In the genomic region with DNA sequence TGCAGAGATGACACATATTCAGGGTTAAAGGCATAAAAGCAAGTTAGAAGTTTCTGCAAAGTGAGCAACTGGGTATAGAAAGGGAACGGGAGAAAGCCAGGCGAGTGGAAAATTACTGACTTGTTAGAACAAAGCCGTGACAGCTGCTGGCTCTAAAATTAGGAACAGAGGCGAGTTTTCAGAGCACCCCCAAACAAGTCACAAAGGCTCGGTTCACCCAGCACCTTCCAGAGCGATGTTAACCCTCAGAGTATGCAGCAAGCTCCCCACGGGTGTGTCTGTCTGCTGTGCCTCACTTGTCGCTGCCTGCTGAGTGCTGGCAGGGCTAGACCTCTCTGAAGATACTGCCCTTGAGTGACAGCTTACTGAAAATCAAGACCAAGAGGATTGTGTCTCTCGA, we compare ENCODE assay signal across 18 mouse cellular contexts. TPM values are rescaled to one million over a fixed set of nuclear protein-coding genes. Genes with fewer than 3 reads are reported as not detected.
DNase-seq lines count a peak whose midpoint lies in the region; ATAC-seq and TF ChIP-seq lines count a peak whose summit lies in the region.
"Had no signal": no experiment of that assay in that cellular context is flagged by ENCODE, and none has a peak within 500 bp of the region (broad histone marks: within the 10 kb centered on the region; RNA-seq: fewer than 3 reads in every experiment).

No protein-coding gene starts in this region.

- peak overlapping the region; percentile 15 to 42 for H3K4me3 ChIP-seq in MEL (ENCODE audit: control insufficient read depth in 1 of 2, insufficient read depth in 1 of 2, low read depth in 2 of 2, low read length in 2 of 2)
- no peak overlapping the region for H3K4me3 ChIP-seq in forebrain, embryonic 16.5 days (replicated peaks; ENCODE audit: low read length)
- H3K4me3 ChIP-seq: hindbrain, embryonic 12.5 days; intestine, embryonic 15.5 days had no signal

- no peak overlapping the region for H3K27ac ChIP-seq in MEL (ENCODE audit: control insufficient read depth, low read depth, low read length)
- H3K27ac ChIP-seq in forebrain, embryonic 16.5 days (ENCODE audit: low read length): no peak overlapping the region
- H3K27ac ChIP-seq: hindbrain, embryonic 12.5 days; intestine, embryonic 15.5 days; kidney, postnatal 0 days had no signal

- TF ChIP-seq POLR2A in MEL (IDR thresholded peaks at IDR 0.05; ENCODE audit: control insufficient read depth in 1 of 2, insufficient read depth in 1 of 2, low read depth in 1 of 2, low read length in 2 of 2, poor library complexity in 1 of 2): no peak

- no peak for TF ChIP-seq RAD21 in MEL (IDR thresholded peaks at IDR 0.05; ENCODE audit: low read depth, low read length)

- no peak overlapping the region for H3K4me2 ChIP-seq in forebrain, embryonic 16.5 days (ENCODE audit: low read length)
- H3K4me2 ChIP-seq: hindbrain, embryonic 12.5 days; intestine, embryonic 15.5 days; midbrain, embryonic 11.5 days had no signal

- H3K9me3 ChIP-seq in MEL (replicated peaks; ENCODE audit: insufficient read depth, low read length): no peaks in the 10 kb centered on the region
- H3K9me3 ChIP-seq in forebrain, embryonic 16.5 days (ENCODE audit: control insufficient read depth, low read length): no peaks in the 10 kb centered on the region
- H3K9me3 ChIP-seq: hindbrain, embryonic 12.5 days; intestine, embryonic 15.5 days had no signal

- DNase-seq in frontal cortex, adult 2 months (ENCODE audit: extremely low spot score in 1 of 2, low spot score in 1 of 2): peak; percentile 55 to 72
- DNase-seq in frontal cortex, postnatal 10 days (ENCODE audit: low spot score in 2 of 2): no peak
- DNase-seq in layer of hippocampus, adult 18-20 months (ENCODE audit: low spot score in 2 of 2): peak; percentile 50 to 77
- DNase-seq in layer of hippocampus, postnatal 10 days (ENCODE audit: low spot score in 2 of 2): no peak
- peak; percentile 30 for DNase-seq in MEL (ENCODE audit: low read depth, low spot score)
- peak; percentile 54 to 57 for DNase-seq in layer of hippocampus, postnatal 36 days
- no peak for DNase-seq in testis, postnatal 14 days (ENCODE audit: low spot score)
- DNase-seq: cerebellum, adult 9-11 months; gastrocnemius, postnatal 25 days; right cerebral cortex, postnatal 4 days; thymus, postnatal 14 days had no signal

- peaks cover 0 to 10% of the 10 kb centered on the region in 2 experiments; a peak in 2 of 4 replicates for H3K4me1 ChIP-seq in MEL (ENCODE audit: control insufficient read depth in 1 of 2, insufficient read depth in 2 of 2, low read length in 2 of 2)
- peaks cover 2% of the 10 kb centered on the region; the same call in 1 of the 2 replicates for H3K4me1 ChIP-seq in forebrain, embryonic 16.5 days (replicated peaks; ENCODE audit: control insufficient read depth, insufficient read depth, low read length)
- H3K4me1 ChIP-seq: intestine, embryonic 15.5 days had no signal

- no peaks in the 10 kb centered on the region; a peak in 1 of 4 replicates for H3K27me3 ChIP-seq in MEL (ENCODE audit: control insufficient read depth in 1 of 2, insufficient read depth in 2 of 2, low read length in 2 of 2)
- H3K27me3 ChIP-seq in forebrain, embryonic 16.5 days (replicated peaks; ENCODE audit: control insufficient read depth, insufficient read depth, low read length): no peaks in the 10 kb centered on the region
- H3K27me3 ChIP-seq: hindbrain, embryonic 12.5 days; intestine, embryonic 15.5 days had no signal

- H3K79me2 ChIP-seq in MEL (ENCODE audit: control insufficient read depth, insufficient read depth, low read length, poor library complexity): no peaks in the 10 kb centered on the region

- H3K9ac ChIP-seq in MEL (ENCODE audit: control insufficient read depth, low read depth, low read length, poor library complexity, severe bottlenecking): peak overlapping the region; percentile 37
- H3K9ac ChIP-seq in forebrain, embryonic 16.5 days (replicated peaks; ENCODE audit: low read depth, low read length): no peak overlapping the region
- H3K9ac ChIP-seq: hindbrain, embryonic 12.5 days; intestine, embryonic 15.5 days had no signal

- no peak for TF ChIP-seq CTCF in MEL (IDR thresholded peaks at IDR 0.05 in 2 of 3, conservative IDR thresholded peaks at IDR 0.05 in 1 of 3; ENCODE audit: control insufficient read depth in 1 of 3, insufficient read depth in 1 of 3, low read depth in 2 of 3, low read length in 3 of 3, poor library complexity in 1 of 3, severe bottlenecking in 1 of 3)

- 46% methylated on average over 9 of the region's 9 CpGs for WGBS in forebrain, embryonic 16.5 days

- no peak for ATAC-seq in forebrain, embryonic 16.5 days
- ATAC-seq: intestine, embryonic 15.5 days had no signal

- TF ChIP-seq EP300 in MEL (IDR thresholded peaks at IDR 0.05; ENCODE audit: low read depth in 1 of 2, low read length in 2 of 2): no peak

- H3K36me3 ChIP-seq in MEL (ENCODE audit: control insufficient read depth in 1 of 2, insufficient read depth in 2 of 2, low read length in 2 of 2): no peaks in the 10 kb centered on the region
- no peaks in the 10 kb centered on the region for H3K36me3 ChIP-seq in forebrain, embryonic 16.5 days (ENCODE audit: control insufficient read depth, insufficient read depth)
- H3K36me3 ChIP-seq: hindbrain, embryonic 12.5 days; intestine, embryonic 15.5 days had no signal

TF ChIP-seq in MEL, 35 proteins besides CTCF, POLR2A, EP300 and RAD21:
- TF ChIP-seq GATA1 (IDR thresholded peaks at IDR 0.05; ENCODE audit: low read depth, low read length) (no peak), ZC3H11A (IDR thresholded peaks at IDR 0.05; ENCODE audit: low read depth, low read length) (no peak), ZMIZ1 (IDR thresholded peaks at IDR 0.05; ENCODE audit: low read depth, low read length) (no peak), MEF2A (IDR thresholded peaks at IDR 0.05; ENCODE audit: extremely low read depth, insufficient replicate concordance, low read depth, low read length, poor library complexity, severe bottlenecking) (no peak), MAFK (IDR thresholded peaks at IDR 0.05; ENCODE audit: borderline replicate concordance, low read depth, low read length) (no peak), NELFE (IDR thresholded peaks at IDR 0.05; ENCODE audit: low read depth, low read length) (no peak), ZKSCAN1 (IDR thresholded peaks at IDR 0.05; ENCODE audit: low read depth, low read length) (no peak), MAZ (IDR thresholded peaks at IDR 0.05; ENCODE audit: low read depth, low read length) (no peak), USF2 (IDR thresholded peaks at IDR 0.05; ENCODE audit: borderline replicate concordance in 1 of 2, insufficient read depth in 1 of 2, low read depth in 1 of 2, low read length in 2 of 2) (no peak), ETS1 (IDR thresholded peaks at IDR 0.05; ENCODE audit: low read depth, low read length) (no peak), E2F4 (IDR thresholded peaks at IDR 0.05; ENCODE audit: borderline replicate concordance, low read depth, low read length) (no peak), POLR2AphosphoS2 (IDR thresholded peaks at IDR 0.05; ENCODE audit: low read length) (no peak), MYB (IDR thresholded peaks at IDR 0.05; ENCODE audit: low read depth, low read length) (no peak), MYC (IDR thresholded peaks at IDR 0.05; ENCODE audit: low read depth, low read length) (no peak), GABPA (IDR thresholded peaks at IDR 0.05; ENCODE audit: low read depth, low read length) (no peak), SIN3A (IDR thresholded peaks at IDR 0.05; ENCODE audit: low read length) (no peak), KAT2A (conservative IDR thresholded peaks at IDR 0.05; ENCODE audit: low read depth, low read length) (no peak), HCFC1 (IDR thresholded peaks at IDR 0.05; ENCODE audit: low read depth, low read length) (no peak), JUND (IDR thresholded peaks at IDR 0.05; ENCODE audit: low read depth, low read length) (no peak), BHLHE40 (IDR thresholded peaks at IDR 0.05; ENCODE audit: borderline replicate concordance, low read depth, low read length) (no peak)

RNA-seq across cellular contexts. Expression of gene Gins3, which starts 26.0 kb away (rescaled TPM):
- polyA plus RNA-seq in frontal cortex, adult 2 months (2012; rRNA removed): 2.6 and 2.7 TPM in 2 replicates
- total RNA-seq in layer of hippocampus, adult 18-20 months (2021): 1 to 10 TPM; 2.2 to 3.0 TPM
- 1 to 10 TPM; 2.5 to 2.6 TPM for total RNA-seq in layer of hippocampus, postnatal 10 days (2021)
- total RNA-seq in MEL (2012; rRNA removed): 12.1 and 14.0 TPM in 2 replicates
- 10 to 100 TPM in 1 of 2 experiments, not detected in 1; 14.4 TPM for polyA plus RNA-seq in MEL (2012; ENCODE audit: insufficient read depth in 1 of 2, insufficient read length in 2 of 2, low read depth in 1 of 2, low replicate concordance in 2 of 2, missing spikeins in 1 of 2)
- 1 to 10 TPM; 1.6 to 1.8 TPM for total RNA-seq in layer of hippocampus, postnatal 36 days (2021)
- polyA plus RNA-seq in forebrain, embryonic 16.5 days (2015; fragmentation: Nextera tagmentation; extraction: Ambion mirVana): 10.8 and 11.5 TPM in 2 replicates

RNA-seq across cellular contexts. Expression of gene Prss54, which starts 31.1 kb away (rescaled TPM):
- polyA plus RNA-seq in frontal cortex, adult 2 months (2012; rRNA removed): 0.10 and 0.15 TPM in 2 replicates
- total RNA-seq in layer of hippocampus, adult 18-20 months (2021): not detected
- total RNA-seq in layer of hippocampus, postnatal 10 days (2021): not detected
- total RNA-seq in MEL (2012; rRNA removed): not detected in 2 replicates
- polyA plus RNA-seq in MEL (2012; ENCODE audit: insufficient read depth in 1 of 2, insufficient read length in 2 of 2, low read depth in 1 of 2, low replicate concordance in 2 of 2, missing spikeins in 1 of 2): not detected
- total RNA-seq in layer of hippocampus, postnatal 36 days (2021): not detected
- not detected in 2 replicates for polyA plus RNA-seq in forebrain, embryonic 16.5 days (2015; fragmentation: Nextera tagmentation; extraction: Ambion mirVana)
- total RNA-seq: gastrocnemius, postnatal 25 days had no signal
- polyA plus RNA-seq: embryonic facial prominence, embryonic 11.5 days; hindbrain, embryonic 12.5 days; intestine, embryonic 15.5 days; kidney, postnatal 0 days; liver, embryonic 16.5 days; midbrain, embryonic 11.5 days had no signal

Comparison
In these comparisons a context has a peak if more than half of its experiments do, and no peak if none do; other contexts are left out.
1. DNase-seq: peak in frontal cortex, adult 2 months (2 of 2), layer of hippocampus, adult 18-20 months (2 of 2), MEL (single experiment) and layer of hippocampus, postnatal 36 days (2 of 2); none in frontal cortex, postnatal 10 days (0 of 2), layer of hippocampus, postnatal 10 days (0 of 2) and testis, postnatal 14 days (single experiment).